Mouse (Mus musculus): ENCODE measurements at regions not wholly inside any gene's neighbourhood (a gene's known extent, or its start where the extent isn't known, plus 50 kb on each side); places are given as distances from the start of the nearest gene placed in this dataset.

DNA sequence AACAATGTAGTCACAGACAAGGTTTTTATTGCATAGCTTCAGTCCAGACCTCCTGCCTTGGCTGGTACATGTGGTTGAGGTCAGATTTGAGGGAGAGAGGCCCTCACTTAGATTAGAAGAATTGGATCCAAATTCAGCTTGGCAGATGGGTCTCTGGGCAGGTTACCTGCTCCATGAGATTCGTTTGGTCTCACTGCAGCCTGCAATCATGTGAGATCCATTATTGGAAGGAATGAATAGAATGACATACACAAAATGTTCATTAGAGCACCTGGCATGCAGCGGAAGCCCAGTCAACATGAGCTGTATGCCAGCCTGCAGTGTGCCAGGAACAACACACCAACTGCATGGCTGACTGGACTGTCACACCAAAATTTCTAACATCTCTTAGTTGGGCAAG, 750.3 kb downstream of the Nedd1 start:
- DNase-seq (ENCODE audit: low spot score): no peak
- Histone ChIP-seq H3K4me3 (no peak overlapping the region), H3K27me3 (ENCODE audit: insufficient read depth, poor library complexity, severe bottlenecking) (no peaks in the 10 kb centered on the region), H3K4me1 (no peaks in the 10 kb centered on the region), H3K36me3 (no peaks in the 10 kb centered on the region), H3K9me3 (no peaks in the 10 kb centered on the region), H3K27ac (no peak overlapping the region)
- 81% methylated on average over 2 of the region's 2 CpGs for WGBS

DNA sequence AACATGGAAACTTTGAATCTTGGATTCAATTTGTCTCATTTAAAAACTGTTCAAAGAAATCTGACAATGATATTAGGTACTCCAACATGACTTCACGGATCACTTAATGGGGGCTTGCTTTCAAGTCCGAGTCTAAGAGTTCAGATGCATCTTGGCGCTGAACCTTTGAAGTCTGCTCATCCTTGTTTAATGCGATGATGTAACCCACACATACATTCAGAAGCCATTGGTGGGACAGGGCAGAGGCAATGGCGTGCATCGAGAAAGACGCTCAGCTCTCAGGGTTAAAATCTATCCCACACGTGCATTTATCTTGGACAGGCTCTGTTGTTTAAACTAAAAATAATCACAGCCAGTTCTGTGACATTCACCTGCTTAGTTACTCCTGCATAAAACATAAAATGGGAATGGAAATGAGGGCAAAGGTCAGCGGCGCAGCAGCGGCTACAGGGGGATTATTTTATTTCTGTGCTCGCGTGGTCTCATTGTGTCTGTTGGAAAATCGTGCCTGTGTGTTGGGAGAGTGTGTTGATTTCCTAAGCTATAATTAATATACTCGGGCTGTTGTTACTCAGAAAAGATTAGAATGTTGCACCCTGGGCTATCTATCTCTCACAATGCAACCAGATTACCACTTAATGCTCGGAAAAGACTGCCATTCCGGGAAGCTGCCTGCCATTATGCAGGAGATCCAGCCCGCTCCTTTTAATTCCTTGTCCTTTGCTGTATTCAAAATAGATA, 754.5 kb downstream of the Nedd1 start:
- no peaks in the 10 kb centered on the region for H3K4me1 ChIP-seq
- H3K27ac ChIP-seq: no peak overlapping the region
- H3K27me3 ChIP-seq (ENCODE audit: insufficient read depth, poor library complexity, severe bottlenecking): no peaks in the 10 kb centered on the region
- 88% methylated on average over 18 of the region's 18 CpGs for WGBS
- H3K36me3 ChIP-seq: no peaks in the 10 kb centered on the region
- DNase-seq (ENCODE audit: low spot score): no peak
- no peak overlapping the region for H3K4me3 ChIP-seq
- H3K9me3 ChIP-seq: no peaks in the 10 kb centered on the region

GRCm38 (mm10) chr10:91959734-91960492, 762.3 kb downstream of the Nedd1 start:
- H3K4me1 ChIP-seq: no peaks in the 10 kb centered on the region
- H3K9me3 ChIP-seq: no peaks in the 10 kb centered on the region
- H3K4me3 ChIP-seq: no peak overlapping the region
- no peaks in the 10 kb centered on the region for H3K27me3 ChIP-seq (ENCODE audit: insufficient read depth, poor library complexity, severe bottlenecking)
- H3K36me3 ChIP-seq: no peaks in the 10 kb centered on the region
- no peak for DNase-seq (ENCODE audit: low spot score)
- WGBS: 75% methylated on average over 6 of the region's 6 CpGs
- H3K27ac ChIP-seq: no peak overlapping the region

DNA sequence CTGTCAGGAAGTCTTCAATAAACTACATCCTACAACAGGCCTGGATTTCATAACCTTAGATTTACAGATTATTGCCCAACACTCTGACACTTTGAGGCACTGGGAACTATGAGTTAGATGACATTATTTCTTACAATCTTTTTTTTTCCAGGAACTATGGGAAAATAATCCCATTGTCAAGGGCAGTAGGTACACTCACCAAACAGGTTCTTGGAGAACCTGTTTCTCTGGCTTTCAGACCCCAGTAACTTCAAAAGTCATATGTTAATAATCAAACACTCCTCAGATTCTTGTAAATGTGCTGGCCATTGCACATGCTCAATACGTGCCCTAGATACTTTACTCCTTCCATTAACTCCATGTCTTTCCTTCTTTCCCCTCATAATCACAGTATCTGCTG, 769.1 kb downstream of the Nedd1 start:
- Histone ChIP-seq H3K27me3 (ENCODE audit: insufficient read depth, poor library complexity, severe bottlenecking) (no peaks in the 10 kb centered on the region), H3K27ac (no peak overlapping the region), H3K9me3 (no peaks in the 10 kb centered on the region), H3K4me3 (no peak overlapping the region), H3K36me3 (no peaks in the 10 kb centered on the region), H3K4me1 (no peaks in the 10 kb centered on the region)
- DNase-seq (ENCODE audit: low spot score): no peak
- WGBS: 80% methylated on average over 1 of the region's 1 CpGs

DNA sequence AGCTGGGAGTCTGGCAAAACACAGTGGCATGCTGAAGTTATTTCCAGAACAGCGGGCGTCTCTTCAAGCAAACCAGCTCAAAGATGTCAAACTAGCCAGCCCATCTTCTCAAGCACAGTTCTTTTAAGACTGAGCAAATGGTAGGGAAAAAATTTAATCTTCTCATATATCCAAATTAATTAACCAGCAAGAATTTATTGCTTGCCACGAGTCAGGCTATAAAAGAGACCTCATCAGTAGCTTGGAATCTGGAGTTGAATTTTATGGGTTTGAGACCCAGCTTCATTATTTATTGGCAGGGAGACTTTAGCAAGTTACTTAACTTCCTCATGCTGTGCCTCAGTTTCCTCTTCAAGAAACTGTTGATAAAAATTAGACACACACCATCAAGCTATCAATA, 742.5 kb upstream of the Tmpo start:
- no peak overlapping the region for H3K4me3 ChIP-seq

GRCm38 (mm10) chr10:91889864-91890263, 708.7 kb upstream of the Tmpo start:
- H3K36me3 ChIP-seq: no peaks in the 10 kb centered on the region
- H3K4me1 ChIP-seq: no peaks in the 10 kb centered on the region
- no peak overlapping the region for H3K4me3 ChIP-seq
- WGBS: 77% methylated on average over 6 of the region's 6 CpGs
- H3K27me3 ChIP-seq (ENCODE audit: insufficient read depth, poor library complexity, severe bottlenecking): no peaks in the 10 kb centered on the region
- DNase-seq (ENCODE audit: low spot score): no peak
- H3K27ac ChIP-seq: no peak overlapping the region
- H3K9me3 ChIP-seq: no peaks in the 10 kb centered on the region

More for the DNA sequence above, 742.5 kb upstream of the Tmpo start:
- no peak for DNase-seq (ENCODE audit: low spot score)
- Histone ChIP-seq H3K27me3 (ENCODE audit: insufficient read depth, poor library complexity, severe bottlenecking) (no peaks in the 10 kb centered on the region), H3K9me3 (no peaks in the 10 kb centered on the region), H3K27ac (no peak overlapping the region), H3K4me1 (no peaks in the 10 kb centered on the region), H3K36me3 (no peaks in the 10 kb centered on the region)
- WGBS: 84% methylated on average over 3 of the region's 3 CpGs

GRCm38 (mm10) chr10:91888537-91888936, 707.4 kb upstream of the Tmpo start:
- 82% methylated on average over 4 of the region's 4 CpGs for WGBS
- Histone ChIP-seq H3K4me3 (no peak overlapping the region), H3K27me3 (ENCODE audit: insufficient read depth, poor library complexity, severe bottlenecking) (no peaks in the 10 kb centered on the region)

GRCm38 (mm10) chr10:91883155-91883554, 702.0 kb upstream of the Tmpo start:
- DNase-seq (ENCODE audit: low spot score): peak; percentile 66
- WGBS: 66% methylated on average over 5 of the region's 5 CpGs
- no peaks in the 10 kb centered on the region for H3K9me3 ChIP-seq
- no peak overlapping the region for H3K4me3 ChIP-seq
- H3K27ac ChIP-seq: no peak overlapping the region
- H3K27me3 ChIP-seq (ENCODE audit: insufficient read depth, poor library complexity, severe bottlenecking): no peaks in the 10 kb centered on the region
- H3K4me1 ChIP-seq: no peaks in the 10 kb centered on the region
- H3K36me3 ChIP-seq: no peaks in the 10 kb centered on the region

More at GRCm38 (mm10) chr10:91888537-91888936, 707.4 kb upstream of the Tmpo start:
- Histone ChIP-seq H3K4me1 (no peaks in the 10 kb centered on the region), H3K9me3 (no peaks in the 10 kb centered on the region), H3K27ac (no peak overlapping the region), H3K36me3 (no peaks in the 10 kb centered on the region)
- DNase-seq (ENCODE audit: low spot score): no peak

- Histone ChIP-seq H3K9me3 (no peaks in the 10 kb centered on the region), H3K4me1 (no peaks in the 10 kb centered on the region), H3K27me3 (ENCODE audit: insufficient read depth, poor library complexity, severe bottlenecking) (no peaks in the 10 kb centered on the region), H3K27ac (no peak overlapping the region), H3K4me3 (no peak overlapping the region), H3K36me3 (no peaks in the 10 kb centered on the region)
- 77% methylated on average over 4 of the region's 4 CpGs for WGBS
- DNase-seq (ENCODE audit: low spot score): no peak
These were observed 701.4 kb upstream of the Tmpo start for GRCm38 (mm10) chr10:91882481-91882880.

- no peak for DNase-seq (ENCODE audit: low spot score)
- no peaks in the 10 kb centered on the region for H3K9me3 ChIP-seq
- 66% methylated on average over 9 of the region's 9 CpGs for WGBS
- H3K27ac ChIP-seq: no peak overlapping the region
- no peak overlapping the region for H3K4me3 ChIP-seq
- H3K36me3 ChIP-seq: no peaks in the 10 kb centered on the region
- no peaks in the 10 kb centered on the region for H3K27me3 ChIP-seq (ENCODE audit: insufficient read depth, poor library complexity, severe bottlenecking)
- no peaks in the 10 kb centered on the region for H3K4me1 ChIP-seq
These were observed 700.6 kb upstream of the Tmpo start for GRCm38 (mm10) chr10:91881521-91882228.

GRCm38 (mm10) chr10:91875450-91875849, 694.3 kb upstream of the Tmpo start:
- no peaks in the 10 kb centered on the region for H3K36me3 ChIP-seq
- DNase-seq (ENCODE audit: low spot score): no peak
- WGBS: 84% methylated on average over 3 of the region's 3 CpGs
- H3K27me3 ChIP-seq (ENCODE audit: insufficient read depth, poor library complexity, severe bottlenecking): no peaks in the 10 kb centered on the region
- H3K4me1 ChIP-seq: no peaks in the 10 kb centered on the region
- H3K27ac ChIP-seq: no peak overlapping the region
- H3K4me3 ChIP-seq: no peak overlapping the region
- no peaks in the 10 kb centered on the region for H3K9me3 ChIP-seq

DNA sequence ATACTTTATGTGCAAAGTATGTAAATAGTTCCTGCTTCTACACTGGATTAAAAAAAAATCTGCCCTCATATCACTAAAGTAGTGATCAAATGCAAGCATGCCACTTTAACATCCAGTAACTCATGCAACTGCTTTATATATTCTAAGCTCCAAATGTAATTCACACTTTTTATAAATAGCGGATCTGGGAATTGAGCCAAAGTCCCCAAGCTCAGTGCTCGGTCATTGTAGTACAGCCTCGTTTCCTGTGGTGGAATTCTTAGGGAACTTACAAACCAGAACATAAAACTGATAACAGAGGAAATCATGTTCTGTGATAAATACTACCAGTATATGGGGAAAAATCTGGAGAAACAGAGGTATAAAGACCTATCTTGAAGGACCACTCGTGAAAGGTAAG, 690.1 kb upstream of the Tmpo start:
- Histone ChIP-seq H3K9me3 (no peaks in the 10 kb centered on the region), H3K27ac (no peak overlapping the region), H3K36me3 (no peaks in the 10 kb centered on the region), H3K27me3 (ENCODE audit: insufficient read depth, poor library complexity, severe bottlenecking) (no peaks in the 10 kb centered on the region), H3K4me1 (no peaks in the 10 kb centered on the region), H3K4me3 (no peak overlapping the region)
- 79% methylated on average over 4 of the region's 4 CpGs for WGBS
- no peak for DNase-seq (ENCODE audit: low spot score)

Measured in heart, embryonic 10.5 days (tissue).